Mouse (Mus musculus): ENCODE measurements around the gene Dnaic1. TPM values are rescaled to one million over a fixed set of nuclear protein-coding genes. Genes with fewer than 3 reads are reported as not detected.

The Dnaic1 gene
- polyA plus RNA-seq, 1 experiment, result 10.3 TPM

GRCm38 (mm10) chr4:41534866-41535265 lies 34.7 kb upstream of the Dnaic1 start:
- WGBS, result 64% methylated on average over 5 of the region's 5 CpGs
- TF ChIP-seq POLR2A (IDR thresholded peaks at IDR 0.05; ENCODE audit: borderline replicate concordance, extremely low read depth, low read depth, low read length) (no peak), CTCF (IDR thresholded peaks at IDR 0.05; ENCODE audit: insufficient read depth, low read length) (no peak)
- no peaks in the 10 kb centered on the region for H3K4me1 ChIP-seq (ENCODE audit: control insufficient read depth, insufficient read depth, low read length)
- H3K4me3 ChIP-seq (replicated peaks; ENCODE audit: extremely low read depth, low read depth, low read length), result no peak overlapping the region
- no peak for DNase-seq

GRCm38 (mm10) chr4:41542136-41542535 lies 27.4 kb upstream of the Dnaic1 start:
- Histone ChIP-seq H3K4me1 (ENCODE audit: control insufficient read depth, insufficient read depth, low read length) (peaks cover 6% of the 10 kb centered on the region), H3K4me3 (replicated peaks; ENCODE audit: extremely low read depth, low read depth, low read length) (no peak overlapping the region)
- TF ChIP-seq CTCF (IDR thresholded peaks at IDR 0.05; ENCODE audit: insufficient read depth, low read length) (no peak), POLR2A (IDR thresholded peaks at IDR 0.05; ENCODE audit: borderline replicate concordance, extremely low read depth, low read depth, low read length) (no peak)
- 76% methylated on average over 8 of the region's 8 CpGs for WGBS
- DNase-seq, result no peak

GRCm38 (mm10) chr4:41545985-41546384 lies 23.6 kb upstream of the Dnaic1 start:
- 15% methylated on average over 8 of the region's 8 CpGs for WGBS
- TF ChIP-seq CTCF (IDR thresholded peaks at IDR 0.05; ENCODE audit: insufficient read depth, low read length) (no peak), POLR2A (IDR thresholded peaks at IDR 0.05; ENCODE audit: borderline replicate concordance, extremely low read depth, low read depth, low read length) (no peak)

GRCm38 (mm10) chr4:41547086-41547485 lies 22.5 kb upstream of the Dnaic1 start:
- H3K4me3 ChIP-seq (replicated peaks; ENCODE audit: extremely low read depth, low read depth, low read length), result no peak overlapping the region
- WGBS, result 78% methylated on average over 1 of the region's 1 CpGs
- no peak for TF ChIP-seq POLR2A (IDR thresholded peaks at IDR 0.05; ENCODE audit: borderline replicate concordance, extremely low read depth, low read depth, low read length)
- TF ChIP-seq CTCF (IDR thresholded peaks at IDR 0.05; ENCODE audit: insufficient read depth, low read length), result no peak
- DNase-seq, result no peak
- peaks cover 6% of the 10 kb centered on the region for H3K4me1 ChIP-seq (ENCODE audit: control insufficient read depth, insufficient read depth, low read length)

More at GRCm38 (mm10) chr4:41545985-41546384, 23.6 kb upstream of the Dnaic1 start:
- H3K4me3 ChIP-seq (replicated peaks; ENCODE audit: extremely low read depth, low read depth, low read length), result no peak overlapping the region
- no peak for DNase-seq
- peaks cover 6% of the 10 kb centered on the region for H3K4me1 ChIP-seq (ENCODE audit: control insufficient read depth, insufficient read depth, low read length)

GRCm38 (mm10) chr4:41552529-41552928 lies 17.0 kb upstream of the Dnaic1 start:
- Histone ChIP-seq H3K4me1 (ENCODE audit: control insufficient read depth, insufficient read depth, low read length) (peaks cover 17% of the 10 kb centered on the region), H3K4me3 (replicated peaks; ENCODE audit: extremely low read depth, low read depth, low read length) (no peak overlapping the region)
- peak; percentile 78 for DNase-seq
- WGBS, result 39% methylated on average over 6 of the region's 6 CpGs
- TF ChIP-seq CTCF (IDR thresholded peaks at IDR 0.05; ENCODE audit: insufficient read depth, low read length), result peak; percentile 88
- no peak for TF ChIP-seq POLR2A (IDR thresholded peaks at IDR 0.05; ENCODE audit: borderline replicate concordance, extremely low read depth, low read depth, low read length)

GRCm38 (mm10) chr4:41553116-41553515 lies 16.5 kb upstream of the Dnaic1 start:
- 80% methylated on average over 11 of the region's 11 CpGs for WGBS
- DNase-seq, result no peak

GRCm38 (mm10) chr4:41554994-41555663 lies 14.4 kb upstream of the Dnaic1 start:
- Histone ChIP-seq H3K4me1 (ENCODE audit: control insufficient read depth, insufficient read depth, low read length) (peaks cover 17% of the 10 kb centered on the region), H3K4me3 (replicated peaks; ENCODE audit: extremely low read depth, low read depth, low read length) (no peak overlapping the region)
- TF ChIP-seq CTCF (IDR thresholded peaks at IDR 0.05; ENCODE audit: insufficient read depth, low read length) (0 out of 2 replicates have a peak, but pooled peaks have one; percentile 6), POLR2A (IDR thresholded peaks at IDR 0.05; ENCODE audit: borderline replicate concordance, extremely low read depth, low read depth, low read length) (no peak)
- 26% methylated on average over 14 of the region's 14 CpGs for WGBS
- peak; percentile 70 for DNase-seq

More at GRCm38 (mm10) chr4:41553116-41553515, 16.5 kb upstream of the Dnaic1 start:
- TF ChIP-seq CTCF (IDR thresholded peaks at IDR 0.05; ENCODE audit: insufficient read depth, low read length) (no peak), POLR2A (IDR thresholded peaks at IDR 0.05; ENCODE audit: borderline replicate concordance, extremely low read depth, low read depth, low read length) (no peak)
- Histone ChIP-seq H3K4me3 (replicated peaks; ENCODE audit: extremely low read depth, low read depth, low read length) (no peak overlapping the region), H3K4me1 (ENCODE audit: control insufficient read depth, insufficient read depth, low read length) (peaks cover 17% of the 10 kb centered on the region)

- DNase-seq, result no peak
- WGBS, result 29% methylated on average over 5 of the region's 5 CpGs
- TF ChIP-seq POLR2A (IDR thresholded peaks at IDR 0.05; ENCODE audit: borderline replicate concordance, extremely low read depth, low read depth, low read length), result no peak
- TF ChIP-seq CTCF (IDR thresholded peaks at IDR 0.05; ENCODE audit: insufficient read depth, low read length), result no peak
Observed at GRCm38 (mm10) chr4:41556311-41556953, 13.1 kb upstream of the Dnaic1 start.

GRCm38 (mm10) chr4:41557092-41557491 lies 12.5 kb upstream of the Dnaic1 start:
- 50% methylated on average over 3 of the region's 3 CpGs for WGBS
- no peak for DNase-seq
- TF ChIP-seq POLR2A (IDR thresholded peaks at IDR 0.05; ENCODE audit: borderline replicate concordance, extremely low read depth, low read depth, low read length) (no peak), CTCF (IDR thresholded peaks at IDR 0.05; ENCODE audit: insufficient read depth, low read length) (no peak)
- Histone ChIP-seq H3K4me1 (ENCODE audit: control insufficient read depth, insufficient read depth, low read length) (peaks cover 17% of the 10 kb centered on the region), H3K4me3 (replicated peaks; ENCODE audit: extremely low read depth, low read depth, low read length) (no peak overlapping the region)

More at GRCm38 (mm10) chr4:41556311-41556953, 13.1 kb upstream of the Dnaic1 start:
- Histone ChIP-seq H3K4me3 (replicated peaks; ENCODE audit: extremely low read depth, low read depth, low read length) (no peak overlapping the region), H3K4me1 (ENCODE audit: control insufficient read depth, insufficient read depth, low read length) (peaks cover 17% of the 10 kb centered on the region)

Measured in lung, adult 2 months (tissue).